Comparison of ENCODE assay signal across 16 mouse cellular contexts in genomic region chr11:98001351-98001824, GRCm38 (mm10). TPM values are rescaled to one million over a fixed set of nuclear protein-coding genes. Genes with fewer than 3 reads are reported as not detected.
A peak's percentile ranks its signal among the peaks of the same experiment; 100 is the strongest.
DNase-seq lines count a peak whose midpoint lies in the region; ATAC-seq and TF ChIP-seq lines count a peak whose summit lies in the region.
"Had no signal": no experiment of that assay in that cellular context is flagged by ENCODE, and none has a peak within 500 bp of the region (broad histone marks: within the 10 kb centered on the region; RNA-seq: fewer than 3 reads in every experiment).

No protein-coding gene starts in this region.

- H3K9ac ChIP-seq in heart, postnatal 0 days (replicated peaks; ENCODE audit: low read depth, low read length): no peak overlapping the region
- H3K9ac ChIP-seq in intestine, postnatal 0 days (ENCODE audit: low read depth, low read length): no peak overlapping the region
- H3K9ac ChIP-seq: liver, embryonic 12.5 days had no signal

- no peak overlapping the region for H3K4me3 ChIP-seq in heart, postnatal 0 days (ENCODE audit: low read depth, low read length)
- no peak overlapping the region for H3K4me3 ChIP-seq in intestine, postnatal 0 days (ENCODE audit: low read depth, low read length)
- H3K4me3 ChIP-seq: liver, embryonic 12.5 days had no signal

- peaks cover 15% of the 10 kb centered on the region; the same call in 1 of the 2 replicates for H3K4me1 ChIP-seq in heart, postnatal 0 days (ENCODE audit: control insufficient read depth, insufficient read depth)
- 0 out of 2 replicates have a peak, but pooled peaks cover 3% of the 10 kb centered on the region for H3K4me1 ChIP-seq in intestine, postnatal 0 days (replicated peaks; ENCODE audit: control insufficient read depth, insufficient read depth, low read length)

- DNase-seq in heart, postnatal 0 days (ENCODE audit: low spot score): no peak
- no peak for DNase-seq in heart, postnatal 4 days
- DNase-seq in A20 (ENCODE audit: low read depth, low spot score): peak; percentile 83
- peak; percentile 82 for DNase-seq in T-cell, adult 2 months (ENCODE audit: low spot score)
- peak; percentile 48 for DNase-seq in splenic B cell, adult 2 months (ENCODE audit: low read depth, low spot score)
- DNase-seq in adipocyte (ENCODE audit: low spot score): no peak
- DNase-seq: adrenal gland, postnatal 14 days; kidney, postnatal 25 days; midbrain, embryonic 14.5 days; right cerebral cortex, postnatal 14 days had no signal

- H3K36me3 ChIP-seq in heart, postnatal 0 days (replicated peaks; ENCODE audit: control insufficient read depth, insufficient read depth, low read length): no peaks in the 10 kb centered on the region
- H3K36me3 ChIP-seq in splenic B cell, adult 2 months (ENCODE audit: control insufficient read depth, insufficient read depth, low read length, poor library complexity, severe bottlenecking): no peaks in the 10 kb centered on the region
- no peaks in the 10 kb centered on the region for H3K36me3 ChIP-seq in intestine, postnatal 0 days (ENCODE audit: control insufficient read depth, insufficient read depth)
- H3K36me3 ChIP-seq: liver, embryonic 12.5 days had no signal

- H3K4me2 ChIP-seq in heart, postnatal 0 days (ENCODE audit: low read depth, low read length): peak overlapping the region; percentile 54; the same call in 1 of the 2 replicates
- H3K4me2 ChIP-seq in intestine, postnatal 0 days (replicated peaks; ENCODE audit: low read depth): no peak overlapping the region
- H3K4me2 ChIP-seq: liver, embryonic 12.5 days had no signal

- ATAC-seq in heart, postnatal 0 days (ENCODE audit: insufficient read depth, low read depth): no peak
- ATAC-seq in intestine, postnatal 0 days: no peak
- no peak for ATAC-seq in megakaryocyte progenitor cell, adult 5-6 weeks (replicated peaks; ENCODE audit: poor library complexity)
- ATAC-seq: intestine, embryonic 16.5 days; liver, embryonic 12.5 days had no signal

- no peak for TF ChIP-seq CTCF in heart, postnatal 0 days (IDR thresholded peaks at IDR 0.05; ENCODE audit: low read depth)
- no peak for TF ChIP-seq CTCF in intestine, postnatal 0 days (IDR thresholded peaks at IDR 0.05; ENCODE audit: low read depth)

- H3K9me3 ChIP-seq in heart, postnatal 0 days (replicated peaks; ENCODE audit: control insufficient read depth, low read length): no peaks in the 10 kb centered on the region
- no peaks in the 10 kb centered on the region for H3K9me3 ChIP-seq in intestine, postnatal 0 days (ENCODE audit: control insufficient read depth)
- H3K9me3 ChIP-seq: liver, embryonic 12.5 days had no signal

- 46% methylated on average over 11 of the region's 11 CpGs for WGBS in heart, postnatal 0 days
- WGBS in intestine, postnatal 0 days: 28% methylated on average over 11 of the region's 11 CpGs

- no peak for TF ChIP-seq EP300 in heart, postnatal 0 days (IDR thresholded peaks at IDR 0.05; ENCODE audit: low read depth)

- peaks cover 23% of the 10 kb centered on the region for H3K27me3 ChIP-seq in heart, postnatal 0 days (ENCODE audit: control insufficient read depth, insufficient read depth, low read length)
- H3K27me3 ChIP-seq in splenic B cell, adult 2 months (ENCODE audit: control insufficient read depth, insufficient read depth, low read length, poor library complexity, severe bottlenecking): no peaks in the 10 kb centered on the region
- H3K27me3 ChIP-seq in intestine, postnatal 0 days (replicated peaks; ENCODE audit: control insufficient read depth, insufficient read depth, low read length): peaks cover 15% of the 10 kb centered on the region; the same call in 1 of the 2 replicates

- H3K27ac ChIP-seq in heart, postnatal 0 days (ENCODE audit: low read depth): peak overlapping the region; percentile 22; the same call in 1 of the 2 replicates
- H3K27ac ChIP-seq in intestine, postnatal 0 days (ENCODE audit: low read depth, low read length): no peak overlapping the region
- H3K27ac ChIP-seq: liver, embryonic 12.5 days; stomach, postnatal 0 days had no signal

RNA-seq across cellular contexts. Expression of gene Arl5c, which starts 5.4 kb away (rescaled TPM):
- total RNA-seq in heart, postnatal 0 days (2014; rRNA removed; ENCODE audit: low replicate concordance): 4.3 TPM in 1 of 2 replicates, not detected in the other
- 2.9 TPM in 2 replicates for polyA plus RNA-seq in heart, postnatal 0 days (2015; fragmentation: Nextera tagmentation; extraction: Ambion mirVana)
- 1 to 10 TPM; 1.6 TPM for total RNA-seq in heart, postnatal 4 days (2021)
- polyA plus RNA-seq in intestine, postnatal 0 days (2015; fragmentation: Nextera tagmentation; extraction: Ambion mirVana): 4.2 and 4.4 TPM in 2 replicates
- 3.9 and 6.1 TPM in 2 replicates for total RNA-seq in megakaryocyte progenitor cell, adult 5-6 weeks (2015)
- total RNA-seq in megakaryocyte progenitor cell, adult 5-6 weeks (2017): 2.5 and 7.6 TPM in 2 replicates

RNA-seq across cellular contexts. Expression of gene Plxdc1, which starts 15.1 kb away (rescaled TPM):
- 0.39 and 2.6 TPM in 2 replicates for total RNA-seq in heart, postnatal 0 days (2014; rRNA removed; ENCODE audit: low replicate concordance)
- polyA plus RNA-seq in heart, postnatal 0 days (2015; fragmentation: Nextera tagmentation; extraction: Ambion mirVana): 2.1 TPM in 2 replicates
- total RNA-seq in heart, postnatal 4 days (2021): 1 to 10 TPM; 3.4 to 4.2 TPM
- polyA plus RNA-seq in intestine, postnatal 0 days (2015; fragmentation: Nextera tagmentation; extraction: Ambion mirVana): 0.30 and 0.31 TPM in 2 replicates
- total RNA-seq in megakaryocyte progenitor cell, adult 5-6 weeks (2015): 2.3 and 3.0 TPM in 2 replicates
- 0.92 and 1.0 TPM in 2 replicates for total RNA-seq in megakaryocyte progenitor cell, adult 5-6 weeks (2017)

RNA-seq across cellular contexts. Expression of gene Cacnb1, which starts 21.4 kb away (rescaled TPM):
- total RNA-seq in heart, postnatal 0 days (2014; rRNA removed; ENCODE audit: low replicate concordance): 5.5 and 6.2 TPM in 2 replicates
- polyA plus RNA-seq in heart, postnatal 0 days (2015; fragmentation: Nextera tagmentation; extraction: Ambion mirVana): 4.8 and 5.2 TPM in 2 replicates
- 1 to 10 TPM; 7.4 to 7.5 TPM for total RNA-seq in heart, postnatal 4 days (2021)
- polyA plus RNA-seq in intestine, postnatal 0 days (2015; fragmentation: Nextera tagmentation; extraction: Ambion mirVana): 2.8 and 3.2 TPM in 2 replicates
- 0.17 and 1.2 TPM in 2 replicates for total RNA-seq in megakaryocyte progenitor cell, adult 5-6 weeks (2015)
- total RNA-seq in megakaryocyte progenitor cell, adult 5-6 weeks (2017): 0.41 and 0.92 TPM in 2 replicates

RNA-seq across cellular contexts. Expression of gene Rpl19, which starts 25.1 kb away (rescaled TPM):
- total RNA-seq in heart, postnatal 0 days (2014; rRNA removed; ENCODE audit: low replicate concordance): 604 and 622 TPM in 2 replicates
- 588 TPM in 2 replicates for polyA plus RNA-seq in heart, postnatal 0 days (2015; fragmentation: Nextera tagmentation; extraction: Ambion mirVana)
- total RNA-seq in heart, postnatal 4 days (2021): 100 to 1,000 TPM; 795 to 849 TPM
- 668 and 699 TPM in 2 replicates for polyA plus RNA-seq in intestine, postnatal 0 days (2015; fragmentation: Nextera tagmentation; extraction: Ambion mirVana)
- total RNA-seq in megakaryocyte progenitor cell, adult 5-6 weeks (2015): 3,659 and 3,794 TPM in 2 replicates
- total RNA-seq in megakaryocyte progenitor cell, adult 5-6 weeks (2017): 1,648 and 1,816 TPM in 2 replicates

RNA-seq across cellular contexts. Expression of gene Stac2, which starts 51.9 kb away (rescaled TPM):
- total RNA-seq in heart, postnatal 0 days (2014; rRNA removed; ENCODE audit: low replicate concordance): 0.15 TPM in 1 of 2 replicates, not detected in the other
- polyA plus RNA-seq in heart, postnatal 0 days (2015; fragmentation: Nextera tagmentation; extraction: Ambion mirVana): 0.04 and 0.11 TPM in 2 replicates
- under 1 TPM; 0.64 to 0.81 TPM for total RNA-seq in heart, postnatal 4 days (2021)
- 0.13 TPM in 1 of 2 replicates, not detected in the other for polyA plus RNA-seq in intestine, postnatal 0 days (2015; fragmentation: Nextera tagmentation; extraction: Ambion mirVana)
- total RNA-seq in megakaryocyte progenitor cell, adult 5-6 weeks (2015): not detected in 2 replicates
- total RNA-seq in megakaryocyte progenitor cell, adult 5-6 weeks (2017): not detected in 2 replicates
- total RNA-seq: granulocyte monocyte progenitor cell, adult 5-6 weeks had no signal

Comparison
In these comparisons a context has a peak if more than half of its experiments do, and no peak if none do; other contexts are left out.
1. DNase-seq: peak in A20 (single experiment), T-cell, adult 2 months (single experiment) and splenic B cell, adult 2 months (single experiment); none in heart, postnatal 0 days (single experiment), heart, postnatal 4 days (single experiment) and adipocyte (single experiment).